Mouse (Mus musculus) liver, embryonic 14.5 days (tissue): Measurements from ENCODE around the gene 9230102O04Rik.

Experiments
- CTCF ChIP-seq: IDR thresholded peaks from 2 replicates; pipeline ENCODE4 v1.5.1; 2016; ENCODE audit warnings: antibody characterized with exemption, low read depth, control low read depth
- EP300 ChIP-seq: IDR thresholded peaks from 2 replicates; pipeline ENCODE4 v1.6.1; 2016; ENCODE audit warnings: antibody characterized with exemption, low read depth

DNA sequence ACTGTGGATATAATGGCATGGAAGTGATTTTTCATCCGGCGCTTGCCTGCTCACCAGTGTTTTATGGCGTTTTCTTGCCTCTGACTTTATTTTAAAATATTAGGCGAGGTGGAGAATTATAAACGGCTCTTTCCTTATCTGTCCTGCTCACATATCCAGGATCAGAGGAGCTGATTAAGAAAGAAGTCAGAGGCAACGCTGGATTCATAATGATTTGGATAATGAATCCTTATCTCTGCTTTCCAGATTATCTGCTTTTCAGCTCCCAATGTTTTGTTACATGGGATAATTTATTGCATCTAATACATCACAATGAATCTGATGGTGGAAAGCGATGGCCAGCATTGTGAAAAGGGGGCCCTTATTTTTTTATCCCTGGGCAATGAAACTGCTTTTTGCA, 3.2 kb upstream of the 9230102O04Rik start:
- TF ChIP-seq CTCF (no peak), EP300 (no peak)
